Mouse (Mus musculus): ENCODE measurements around the gene Galc. TPM values are rescaled to one million over a fixed set of nuclear protein-coding genes. Genes with fewer than 3 reads are reported as not detected.

Galc gene
- polyA plus RNA-seq, 1 experiment from 2014 or later: 7.4 TPM

- H3K9me3 ChIP-seq (ENCODE audit: control insufficient read depth, low read length): no peaks in the 10 kb centered on the region
- H3K4me1 ChIP-seq (ENCODE audit: control insufficient read depth in 2 of 2, insufficient read depth in 2 of 2, low read length in 2 of 2): no peaks in the 10 kb centered on the region
- H3K4me2 ChIP-seq (ENCODE audit: low read length): no peak overlapping the region
- ATAC-seq (ENCODE audit: insufficient number of reproducible peaks, insufficient read depth, low FRiP score, low read depth): no peak
- no peak overlapping the region for H3K27ac ChIP-seq (replicated peaks in 1 of 2; ENCODE audit: control insufficient read depth in 1 of 2, insufficient read depth in 1 of 2, low read depth in 2 of 2, low read length in 2 of 2)
- 79% methylated on average over 10 of the region's 10 CpGs for WGBS
- H3K27me3 ChIP-seq (ENCODE audit: control insufficient read depth, insufficient read depth, low read length): no peaks in the 10 kb centered on the region
- peaks cover 19% of the 10 kb centered on the region for H3K36me3 ChIP-seq (ENCODE audit: control insufficient read depth, insufficient read depth, low read length)
- no peak overlapping the region for H3K9ac ChIP-seq (ENCODE audit: low read length)
- H3K4me3 ChIP-seq (ENCODE audit: control insufficient read depth in 1 of 2, insufficient read depth in 1 of 2, low read depth in 1 of 2, low read length in 2 of 2): no peak overlapping the region
Observed at GRCm38 (mm10) chr12:98208104-98208503, 51.2 kb downstream of the Galc start.

GRCm38 (mm10) chr12:98205450-98206051, 53.7 kb downstream of the Galc start:
- no peaks in the 10 kb centered on the region for H3K4me1 ChIP-seq (ENCODE audit: control insufficient read depth in 2 of 2, insufficient read depth in 2 of 2, low read length in 2 of 2)
- ATAC-seq (ENCODE audit: insufficient number of reproducible peaks, insufficient read depth, low FRiP score, low read depth): no peak
- no peaks in the 10 kb centered on the region for H3K27me3 ChIP-seq (ENCODE audit: control insufficient read depth, insufficient read depth, low read length)
- H3K9ac ChIP-seq (ENCODE audit: low read length): no peak overlapping the region
- H3K36me3 ChIP-seq (ENCODE audit: control insufficient read depth, insufficient read depth, low read length): peaks cover 25% of the 10 kb centered on the region
- H3K4me3 ChIP-seq (ENCODE audit: control insufficient read depth in 1 of 2, insufficient read depth in 1 of 2, low read depth in 1 of 2, low read length in 2 of 2): no peak overlapping the region
- WGBS: 45% methylated on average over 4 of the region's 4 CpGs
- H3K4me2 ChIP-seq (ENCODE audit: low read length): no peak overlapping the region
- H3K9me3 ChIP-seq (ENCODE audit: control insufficient read depth, low read length): no peaks in the 10 kb centered on the region
- no peak overlapping the region for H3K27ac ChIP-seq (replicated peaks in 1 of 2; ENCODE audit: control insufficient read depth in 1 of 2, insufficient read depth in 1 of 2, low read depth in 2 of 2, low read length in 2 of 2)

- WGBS: 50% methylated on average over 1 of the region's 1 CpGs
Observed at GRCm38 (mm10) chr12:98197401-98197800, 61.9 kb downstream of the Galc start.

GRCm38 (mm10) chr12:98190201-98190600, 69.1 kb downstream of the Galc start:
- H3K27ac ChIP-seq (replicated peaks in 1 of 2; ENCODE audit: control insufficient read depth in 1 of 2, insufficient read depth in 1 of 2, low read depth in 2 of 2, low read length in 2 of 2): no peak overlapping the region
- H3K9ac ChIP-seq (ENCODE audit: low read length): no peak overlapping the region
- WGBS: 61% methylated on average over 1 of the region's 1 CpGs
- no peak for ATAC-seq (ENCODE audit: insufficient number of reproducible peaks, insufficient read depth, low FRiP score, low read depth)
- H3K9me3 ChIP-seq (ENCODE audit: control insufficient read depth, low read length): no peaks in the 10 kb centered on the region
- H3K27me3 ChIP-seq (ENCODE audit: control insufficient read depth, insufficient read depth, low read length): no peaks in the 10 kb centered on the region
- no peak overlapping the region for H3K4me2 ChIP-seq (ENCODE audit: low read length)
- no peaks in the 10 kb centered on the region for H3K4me1 ChIP-seq (ENCODE audit: control insufficient read depth in 2 of 2, insufficient read depth in 2 of 2, low read length in 2 of 2)
- no peaks in the 10 kb centered on the region for H3K36me3 ChIP-seq (ENCODE audit: control insufficient read depth, insufficient read depth, low read length)
- no peak overlapping the region for H3K4me3 ChIP-seq (ENCODE audit: control insufficient read depth in 1 of 2, insufficient read depth in 1 of 2, low read depth in 1 of 2, low read length in 2 of 2)

More at GRCm38 (mm10) chr12:98197401-98197800, 61.9 kb downstream of the Galc start:
- Histone ChIP-seq H3K27ac (replicated peaks in 1 of 2; ENCODE audit: control insufficient read depth in 1 of 2, insufficient read depth in 1 of 2, low read depth in 2 of 2, low read length in 2 of 2) (no peak overlapping the region), H3K9me3 (ENCODE audit: control insufficient read depth, low read length) (no peaks in the 10 kb centered on the region), H3K4me3 (ENCODE audit: control insufficient read depth in 1 of 2, insufficient read depth in 1 of 2, low read depth in 1 of 2, low read length in 2 of 2) (no peak overlapping the region), H3K4me2 (ENCODE audit: low read length) (no peak overlapping the region), H3K27me3 (ENCODE audit: control insufficient read depth, insufficient read depth, low read length) (no peaks in the 10 kb centered on the region), H3K9ac (ENCODE audit: low read length) (no peak overlapping the region), H3K36me3 (ENCODE audit: control insufficient read depth, insufficient read depth, low read length) (peaks cover 9% of the 10 kb centered on the region; the same call in 1 of the 2 replicates), H3K4me1 (ENCODE audit: control insufficient read depth in 2 of 2, insufficient read depth in 2 of 2, low read length in 2 of 2) (no peaks in the 10 kb centered on the region)
- no peak for ATAC-seq (ENCODE audit: insufficient number of reproducible peaks, insufficient read depth, low FRiP score, low read depth)

- Histone ChIP-seq H3K36me3 (ENCODE audit: control insufficient read depth, insufficient read depth, low read length) (no peaks in the 10 kb centered on the region), H3K9ac (ENCODE audit: low read length) (no peak overlapping the region), H3K4me3 (ENCODE audit: control insufficient read depth in 1 of 2, insufficient read depth in 1 of 2, low read depth in 1 of 2, low read length in 2 of 2) (no peak overlapping the region), H3K4me1 (ENCODE audit: control insufficient read depth in 2 of 2, insufficient read depth in 2 of 2, low read length in 2 of 2) (no peaks in the 10 kb centered on the region), H3K4me2 (ENCODE audit: low read length) (no peak overlapping the region), H3K27me3 (ENCODE audit: control insufficient read depth, insufficient read depth, low read length) (no peaks in the 10 kb centered on the region), H3K9me3 (ENCODE audit: control insufficient read depth, low read length) (no peaks in the 10 kb centered on the region), H3K27ac (replicated peaks in 1 of 2; ENCODE audit: control insufficient read depth in 1 of 2, insufficient read depth in 1 of 2, low read depth in 2 of 2, low read length in 2 of 2) (no peak overlapping the region)
- no peak for ATAC-seq (ENCODE audit: insufficient number of reproducible peaks, insufficient read depth, low FRiP score, low read depth)
- 74% methylated on average over 9 of the region's 9 CpGs for WGBS
Observed at GRCm38 (mm10) chr12:98189096-98189495, 70.2 kb downstream of the Galc start.

- no peak overlapping the region for H3K4me2 ChIP-seq (ENCODE audit: low read length)
- 55% methylated on average over 8 of the region's 8 CpGs for WGBS
- no peak for ATAC-seq (ENCODE audit: insufficient number of reproducible peaks, insufficient read depth, low FRiP score, low read depth)
- no peaks in the 10 kb centered on the region for H3K36me3 ChIP-seq (ENCODE audit: control insufficient read depth, insufficient read depth, low read length)
- no peaks in the 10 kb centered on the region for H3K4me1 ChIP-seq (ENCODE audit: control insufficient read depth in 2 of 2, insufficient read depth in 2 of 2, low read length in 2 of 2)
- no peak overlapping the region for H3K27ac ChIP-seq (replicated peaks in 1 of 2; ENCODE audit: control insufficient read depth in 1 of 2, insufficient read depth in 1 of 2, low read depth in 2 of 2, low read length in 2 of 2)
- no peak overlapping the region for H3K4me3 ChIP-seq (ENCODE audit: control insufficient read depth in 1 of 2, insufficient read depth in 1 of 2, low read depth in 1 of 2, low read length in 2 of 2)
- no peaks in the 10 kb centered on the region for H3K27me3 ChIP-seq (ENCODE audit: control insufficient read depth, insufficient read depth, low read length)
- H3K9ac ChIP-seq (ENCODE audit: low read length): no peak overlapping the region
- H3K9me3 ChIP-seq (ENCODE audit: control insufficient read depth, low read length): no peaks in the 10 kb centered on the region
Observed at GRCm38 (mm10) chr12:98187186-98187899, 71.9 kb downstream of the Galc start.

- 21% methylated on average over 9 of the region's 9 CpGs for WGBS
- H3K4me3 ChIP-seq (ENCODE audit: control insufficient read depth in 1 of 2, insufficient read depth in 1 of 2, low read depth in 1 of 2, low read length in 2 of 2): 0 out of 4 replicates have a peak overlapping the region, but pooled peaks of 1 of the 2 experiments have one; percentile 9
- no peak overlapping the region for H3K9ac ChIP-seq (ENCODE audit: low read length)
- H3K36me3 ChIP-seq (ENCODE audit: control insufficient read depth, insufficient read depth, low read length): no peaks in the 10 kb centered on the region
- H3K9me3 ChIP-seq (ENCODE audit: control insufficient read depth, low read length): no peaks in the 10 kb centered on the region
- no peak for ATAC-seq (ENCODE audit: insufficient number of reproducible peaks, insufficient read depth, low FRiP score, low read depth)
- H3K27ac ChIP-seq (replicated peaks in 1 of 2; ENCODE audit: control insufficient read depth in 1 of 2, insufficient read depth in 1 of 2, low read depth in 2 of 2, low read length in 2 of 2): no peak overlapping the region
- H3K27me3 ChIP-seq (ENCODE audit: control insufficient read depth, insufficient read depth, low read length): no peaks in the 10 kb centered on the region
- no peaks in the 10 kb centered on the region for H3K4me1 ChIP-seq (ENCODE audit: control insufficient read depth in 2 of 2, insufficient read depth in 2 of 2, low read length in 2 of 2)
- H3K4me2 ChIP-seq (ENCODE audit: low read length): peak overlapping the region; percentile 47
Observed at GRCm38 (mm10) chr12:98181729-98182128, 77.5 kb downstream of the Galc start.

All from heart, embryonic 14.5 days (tissue).